Mouse (Mus musculus) E14TG2a.4 (cell line): ENCODE measurements around the gene Tdrd3.

Experiments used
- H3K27me3 ChIP-seq: 2 replicates; pipeline ENCODE4 v1.6.1; 2014; ENCODE audit warnings: low read length, control low read depth; ENCODE audit not compliant: insufficient read depth
- H3K36me3 ChIP-seq: 2 replicates; pipeline ENCODE4 v1.6.1; 2014; ENCODE audit warnings: low read length, control low read depth; ENCODE audit not compliant: insufficient read depth
- H3K4me1 ChIP-seq: replicated peaks from 2 replicates; pipeline ENCODE4 v1.6.1; 2014; ENCODE audit warnings: low read depth, low read length, control low read depth
- H3K4me3 ChIP-seq: replicated peaks from 2 replicates; pipeline ENCODE4 v1.5.1; 2014; ENCODE audit warnings: mild to moderate bottlenecking, low read length
- H3K9me3 ChIP-seq: 2 replicates; pipeline ENCODE4 v1.6.1; 2014; ENCODE audit warnings: low read length, control low read depth
- CTCF ChIP-seq: conservative IDR thresholded peaks from 2 replicates; pipeline ENCODE4 v1.5.1; 2014; ENCODE audit warnings: low read length
- NANOG ChIP-seq: IDR thresholded peaks from 2 replicates; pipeline ENCODE4 v1.6.1; 2014; ENCODE audit warnings: borderline replicate concordance, low read length, mixed read lengths
- POU5F1 ChIP-seq: IDR thresholded peaks from 2 replicates; pipeline ENCODE4 v1.6.1; 2014; ENCODE audit warnings: low read length, borderline replicate concordance

Gene Tdrd3

DNA sequence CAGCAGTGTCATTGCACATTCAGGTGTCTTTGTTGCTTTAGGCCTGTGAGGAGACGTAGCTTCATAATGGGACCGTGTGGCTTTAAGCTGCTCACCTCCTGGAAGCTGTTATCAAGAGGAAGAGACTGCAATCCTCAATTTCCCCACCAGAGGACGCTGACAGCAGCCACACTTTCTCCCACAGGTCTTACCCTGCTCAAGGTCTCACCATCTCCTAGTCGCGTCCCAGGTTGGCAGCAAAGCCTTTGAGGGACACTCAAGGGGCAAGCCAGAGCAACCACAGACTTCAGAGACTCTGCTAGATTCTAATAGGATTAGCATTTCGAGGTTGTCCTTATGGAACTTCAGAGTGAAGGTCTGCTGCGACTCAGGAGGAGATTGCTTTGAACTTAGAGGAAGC is 149.8 kb downstream of the Tdrd3 start:
- no peaks in the 10 kb centered on the region for H3K9me3 ChIP-seq
- H3K4me1 ChIP-seq, result peaks cover 15% of the 10 kb centered on the region
- no peaks in the 10 kb centered on the region for H3K36me3 ChIP-seq
- no peak for TF ChIP-seq NANOG
- no peak for TF ChIP-seq POU5F1
- peak; percentile 76 for TF ChIP-seq CTCF
- H3K4me3 ChIP-seq, result no peak overlapping the region
- peaks cover 23% of the 10 kb centered on the region for H3K27me3 ChIP-seq

DNA sequence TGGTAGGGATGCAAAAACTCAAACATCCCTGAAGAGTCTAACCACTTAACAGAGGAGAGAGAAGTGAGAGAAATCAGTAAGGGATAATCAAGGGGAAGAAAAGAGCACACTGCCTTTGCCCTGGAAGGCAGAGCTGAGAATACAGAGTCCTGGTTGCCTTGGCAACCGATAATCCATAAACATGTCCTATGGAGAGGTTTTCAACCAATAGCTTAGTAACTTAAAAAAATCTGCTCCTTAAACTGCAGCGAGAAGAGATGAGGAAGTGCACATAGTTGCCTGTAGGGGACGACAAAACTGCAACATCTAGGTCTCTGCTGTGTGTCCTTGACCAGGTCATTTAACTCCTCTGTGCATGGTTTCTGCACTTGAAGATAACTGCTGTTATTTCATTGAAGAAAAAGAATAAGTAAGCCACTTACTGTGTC is 150.6 kb downstream of the Tdrd3 start:
- Histone ChIP-seq H3K9me3 (no peaks in the 10 kb centered on the region), H3K4me1 (peaks cover 15% of the 10 kb centered on the region), H3K36me3 (no peaks in the 10 kb centered on the region), H3K4me3 (no peak overlapping the region), H3K27me3 (peaks cover 23% of the 10 kb centered on the region)
- peak; percentile 85 for TF ChIP-seq CTCF
- TF ChIP-seq NANOG, result no peak
- no peak for TF ChIP-seq POU5F1

DNA sequence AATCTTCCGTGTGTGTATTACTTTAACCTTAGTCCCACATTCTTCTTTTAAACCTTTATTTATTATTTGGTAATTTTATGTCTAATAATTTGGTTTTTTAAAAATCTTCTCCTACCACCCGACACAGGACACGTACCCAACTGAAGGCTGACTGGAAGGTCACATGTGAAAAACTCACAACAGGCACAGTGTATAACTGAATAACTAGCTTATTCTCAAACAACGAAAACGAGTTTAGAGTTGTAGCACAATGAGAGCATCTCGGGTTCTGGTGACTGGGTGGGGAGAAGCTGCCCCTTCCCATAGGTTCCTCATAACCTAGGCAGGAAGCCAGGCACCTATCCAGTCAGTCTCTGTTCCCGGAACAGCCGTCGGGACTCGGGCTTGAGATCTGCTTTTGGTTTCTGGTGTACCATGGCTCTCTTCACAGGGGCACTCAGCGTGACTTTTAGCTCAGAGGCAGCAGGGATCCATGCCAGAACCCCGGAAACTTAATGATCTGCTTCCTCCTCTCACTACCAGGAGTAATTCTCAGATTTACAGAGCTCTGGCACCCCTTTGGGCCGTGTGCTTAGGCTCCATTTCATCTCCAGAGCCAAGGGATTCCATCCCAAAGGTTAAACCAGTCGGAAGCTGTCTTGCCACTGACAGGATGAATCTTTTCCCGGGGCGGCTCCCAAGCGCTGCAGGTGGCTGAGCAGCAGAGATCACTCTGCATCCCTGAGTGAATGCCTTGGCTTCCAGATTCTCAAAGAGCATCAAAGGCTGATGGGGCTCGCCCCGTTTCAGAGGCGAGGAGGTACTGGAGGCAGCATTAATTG is 151.4 kb downstream of the Tdrd3 start:
- H3K9me3 ChIP-seq, result no peaks in the 10 kb centered on the region
- TF ChIP-seq POU5F1 (no peak), NANOG (peak; percentile 65; the same call in 1 of the 2 replicates)
- H3K36me3 ChIP-seq, result no peaks in the 10 kb centered on the region
- H3K4me1 ChIP-seq, result peaks cover 15% of the 10 kb centered on the region
- H3K4me3 ChIP-seq, result peak overlapping the region; percentile 29; the same call in 1 of the 2 replicates
- peaks cover 23% of the 10 kb centered on the region for H3K27me3 ChIP-seq

DNA sequence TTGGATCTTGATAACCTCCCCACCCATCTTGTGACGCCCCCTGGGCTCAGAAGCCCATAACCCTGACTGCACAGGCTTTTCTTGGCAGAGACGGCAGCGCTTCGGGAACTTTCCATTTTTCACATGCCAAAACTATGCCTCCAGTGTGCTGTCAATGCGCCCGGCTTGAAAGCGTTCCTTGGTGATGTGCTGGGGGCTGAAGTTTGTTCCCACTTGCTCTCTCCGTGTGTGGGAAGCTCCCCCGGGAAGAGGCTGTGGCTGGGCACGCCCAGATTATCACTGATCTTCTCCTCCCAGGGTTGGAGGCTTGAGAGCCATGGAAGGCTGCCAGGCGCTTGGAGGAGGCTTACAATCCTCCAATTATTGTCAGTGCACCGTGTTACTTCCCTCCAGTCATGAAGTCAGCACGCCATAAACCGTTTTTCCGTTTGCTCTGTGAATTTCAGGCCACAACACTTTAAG is 152.0 kb downstream of the Tdrd3 start:
- Histone ChIP-seq H3K36me3 (no peaks in the 10 kb centered on the region), H3K4me1 (peaks cover 15% of the 10 kb centered on the region), H3K27me3 (peaks cover 23% of the 10 kb centered on the region), H3K4me3 (peak overlapping the region; percentile 29; the same call in 1 of the 2 replicates), H3K9me3 (no peaks in the 10 kb centered on the region)
- TF ChIP-seq NANOG (no peak), POU5F1 (no peak), CTCF (no peak)

DNA sequence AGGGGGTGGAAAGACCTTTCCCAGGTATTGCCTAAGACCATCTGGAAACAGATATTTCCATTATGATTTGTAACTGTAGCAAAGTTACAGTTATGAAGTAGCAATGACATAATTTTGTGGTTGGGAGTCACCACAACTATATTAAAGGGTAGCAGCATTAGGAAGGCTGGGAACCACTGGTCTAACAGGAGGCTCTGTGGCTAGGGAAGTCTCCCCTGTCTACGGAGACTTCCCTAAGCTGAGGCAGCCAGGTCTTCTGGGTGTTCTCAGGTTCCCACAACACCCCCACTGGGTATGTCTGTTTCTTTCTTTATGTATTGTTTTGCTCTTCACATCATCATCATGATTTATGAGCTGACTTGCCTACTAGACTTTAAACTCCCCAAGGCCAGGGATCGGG is 153.0 kb downstream of the Tdrd3 start:
- no peak overlapping the region for H3K4me3 ChIP-seq
- H3K36me3 ChIP-seq, result no peaks in the 10 kb centered on the region
- peaks cover 19% of the 10 kb centered on the region for H3K27me3 ChIP-seq
- peaks cover 15% of the 10 kb centered on the region for H3K4me1 ChIP-seq
- no peaks in the 10 kb centered on the region for H3K9me3 ChIP-seq
- TF ChIP-seq CTCF (no peak), POU5F1 (no peak), NANOG (no peak)

DNA sequence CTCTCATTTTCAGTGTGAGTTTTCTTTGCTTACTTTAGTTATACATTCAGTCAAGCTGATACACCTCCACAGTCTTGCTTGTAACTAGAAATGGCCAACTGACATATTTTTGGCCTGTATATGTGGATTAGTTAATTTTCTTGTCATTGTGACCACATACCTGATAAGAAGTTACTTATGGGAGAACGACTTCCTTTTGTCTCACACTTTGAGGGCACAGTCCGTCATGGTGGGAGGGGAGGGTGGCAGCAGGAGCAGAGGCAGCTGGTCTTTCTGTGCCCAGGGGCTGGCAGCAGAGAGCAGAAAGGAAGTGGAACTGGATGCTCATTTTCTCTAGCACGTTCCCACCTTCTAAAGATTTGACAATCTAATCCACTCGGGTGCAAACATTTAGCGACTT is 156.0 kb downstream of the Tdrd3 start:
- H3K4me1 ChIP-seq, result peaks cover 15% of the 10 kb centered on the region
- H3K4me3 ChIP-seq, result no peak overlapping the region
- peaks cover 19% of the 10 kb centered on the region for H3K27me3 ChIP-seq
- H3K9me3 ChIP-seq, result no peaks in the 10 kb centered on the region
- TF ChIP-seq CTCF (no peak), NANOG (no peak), POU5F1 (no peak)
- no peaks in the 10 kb centered on the region for H3K36me3 ChIP-seq

DNA sequence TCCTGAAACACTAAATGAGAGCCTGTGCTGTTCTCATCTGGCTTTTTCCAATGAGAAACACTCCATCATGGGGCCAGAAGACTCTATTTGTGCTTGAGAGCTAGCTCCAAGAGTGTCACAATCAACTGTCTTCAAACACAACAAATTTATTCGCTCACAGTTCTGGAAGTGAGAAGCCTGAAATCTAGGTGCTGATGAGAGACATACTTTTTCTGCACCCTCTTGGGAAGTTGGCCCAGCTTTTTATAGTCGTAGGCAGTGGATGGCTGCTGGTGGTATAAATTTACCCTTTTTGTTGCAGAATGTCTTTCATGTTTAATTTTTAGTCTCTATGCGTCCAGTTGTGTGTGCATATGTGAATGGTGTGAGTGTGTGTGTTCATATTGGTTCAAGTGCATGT is 166.2 kb downstream of the Tdrd3 start:
- no peak overlapping the region for H3K4me3 ChIP-seq
- no peaks in the 10 kb centered on the region for H3K9me3 ChIP-seq
- H3K27me3 ChIP-seq, result no peaks in the 10 kb centered on the region
- no peak for TF ChIP-seq CTCF
- TF ChIP-seq POU5F1, result no peak
- TF ChIP-seq NANOG, result no peak
- no peaks in the 10 kb centered on the region for H3K4me1 ChIP-seq
- H3K36me3 ChIP-seq, result no peaks in the 10 kb centered on the region
